Mouse (Mus musculus) myocyte (in vitro differentiated cells): ENCODE measurements at regions not wholly inside any gene's neighbourhood (a gene's known extent, or its start where the extent isn't known, plus 50 kb on each side); places are given as distances from the start of the nearest gene placed in this dataset.

Experiments used
- H3K27me3 ChIP-seq: one replicate; pipeline ENCODE4 v1.6.1; 2011; ENCODE audit not compliant: control insufficient read depth, insufficient read depth, insufficient read length
- H3K36me3 ChIP-seq: one replicate; pipeline ENCODE4 v1.6.1; 2011; ENCODE audit not compliant: control insufficient read depth, insufficient read depth
- H3K4me2 ChIP-seq: one replicate; pipeline ENCODE4 v1.6.1; 2011; ENCODE audit warnings: low read depth, control low read depth
- H3K4me3 ChIP-seq: one replicate; pipeline ENCODE4 v1.5.1; 2011; ENCODE audit warnings: mild to moderate bottlenecking, control low read depth, moderate library complexity
- H3K79me2 ChIP-seq: one replicate; pipeline ENCODE4 v1.6.1; 2011; ENCODE audit not compliant: control insufficient read depth, insufficient read depth
- H3ac ChIP-seq: one replicate; pipeline ENCODE4 v1.6.1; 2011; ENCODE audit not compliant: control insufficient read depth, insufficient read length
- CEBPB ChIP-seq: IDR thresholded peaks from 2 replicates; pipeline ENCODE4 v1.6.1; 2011; ENCODE audit warnings: mild to moderate bottlenecking, moderate library complexity; ENCODE audit not compliant: poor library complexity, insufficient read depth, severe bottlenecking
- E2F4 ChIP-seq: IDR thresholded peaks from one replicate; pipeline ENCODE4 v1.6.1; 2011; ENCODE audit warnings: mild to moderate bottlenecking, control low read depth, moderate library complexity; ENCODE audit not compliant: insufficient read depth
- MAX ChIP-seq: IDR thresholded peaks from one replicate; pipeline ENCODE4 v1.6.1; 2011; ENCODE audit warnings: low read depth, mild to moderate bottlenecking, control low read depth
- MYOD1 ChIP-seq, 3 experiments: IDR thresholded peaks; one replicate each; pipeline ENCODE4 v1.6.1; 2011; ENCODE audit warnings: control low read depth in 2 of 3, low read depth in 2 of 3, mild to moderate bottlenecking in 2 of 3, moderate library complexity in 1 of 3; ENCODE audit not compliant: insufficient read length in 2 of 3, control insufficient read depth in 1 of 3
- MYOG ChIP-seq, 3 experiments: IDR thresholded peaks; one replicate each; pipeline ENCODE4 v1.6.1; 2011; ENCODE audit warnings: control low read depth in 2 of 3, low read depth in 2 of 3, mild to moderate bottlenecking in 2 of 3; ENCODE audit not compliant: insufficient read length in 2 of 3, control insufficient read depth in 1 of 3, insufficient read depth in 1 of 3
- POLR2A ChIP-seq: IDR thresholded peaks from one replicate; pipeline ENCODE4 v1.6.1; 2011; ENCODE audit warnings: low read depth, mild to moderate bottlenecking, control low read depth, moderate library complexity; ENCODE audit not compliant: insufficient read length
- POLR2AphosphoS2 ChIP-seq: IDR thresholded peaks from one replicate; pipeline ENCODE4 v1.6.1; 2011; ENCODE audit warnings: low read depth, control low read depth; ENCODE audit not compliant: insufficient read length
- REST ChIP-seq: IDR thresholded peaks from one replicate; pipeline ENCODE4 v1.6.1; 2011; ENCODE audit warnings: mild to moderate bottlenecking, control low read depth, moderate library complexity; ENCODE audit not compliant: insufficient read depth, insufficient read length
- SRF ChIP-seq: IDR thresholded peaks from one replicate; pipeline ENCODE4 v1.6.1; 2011; ENCODE audit warnings: low read depth; ENCODE audit not compliant: control insufficient read depth, insufficient read length
- TCF12 ChIP-seq: IDR thresholded peaks from one replicate; pipeline ENCODE4 v1.6.1; 2011; ENCODE audit warnings: mild to moderate bottlenecking, control low read depth; ENCODE audit not compliant: poor library complexity, insufficient read depth, severe bottlenecking
- TCF3 ChIP-seq: IDR thresholded peaks from one replicate; pipeline ENCODE4 v1.6.1; 2011; ENCODE audit warnings: low read depth, control low read depth; ENCODE audit not compliant: insufficient read length
- USF1 ChIP-seq: IDR thresholded peaks from one replicate; pipeline ENCODE4 v1.6.1; 2011; ENCODE audit warnings: low read depth, mild to moderate bottlenecking, control low read depth, moderate library complexity

- Histone ChIP-seq H3K79me2 (no peaks in the 10 kb centered on the region), H3K27me3 (peaks cover 25% of the 10 kb centered on the region), H3K4me3 (no peak overlapping the region), H3K4me2 (no peak overlapping the region), H3K36me3 (no peaks in the 10 kb centered on the region), H3ac (no peak overlapping the region)
- no peak for TF ChIP-seq E2F4
- TF ChIP-seq MYOD1 (IDR thresholded peaks at IDR 0.05; ENCODE audit: control insufficient read depth in 1 of 3, insufficient read length in 2 of 3, low read depth in 2 of 3), result no peak
- TF ChIP-seq TCF12, result no peak
- TF ChIP-seq REST, result no peak
- TF ChIP-seq MYOG (IDR thresholded peaks at IDR 0.05; ENCODE audit: control insufficient read depth in 1 of 3, insufficient read depth in 1 of 3, insufficient read length in 2 of 3, low read depth in 2 of 3), result no peak
- no peak for TF ChIP-seq POLR2AphosphoS2
- TF ChIP-seq TCF3, result no peak
- TF ChIP-seq MAX, result no peak
- TF ChIP-seq CEBPB, result no peak
- no peak for TF ChIP-seq SRF
- TF ChIP-seq POLR2A, result no peak
- no peak for TF ChIP-seq USF1
Measured at GRCm38 (mm10) chr1:154999501-155000131, 99.8 kb downstream of the Ier5 start.

GRCm38 (mm10) chr1:154995778-154996390 is 103.6 kb downstream of the Ier5 start:
- TF ChIP-seq MYOG (IDR thresholded peaks at IDR 0.05; ENCODE audit: control insufficient read depth in 1 of 3, insufficient read depth in 1 of 3, insufficient read length in 2 of 3, low read depth in 2 of 3), result no peak
- no peak for TF ChIP-seq SRF
- TF ChIP-seq CEBPB, result no peak
- no peak for TF ChIP-seq POLR2AphosphoS2
- no peak for TF ChIP-seq E2F4
- TF ChIP-seq TCF3, result no peak
- no peak for TF ChIP-seq POLR2A
- TF ChIP-seq MYOD1 (IDR thresholded peaks at IDR 0.05; ENCODE audit: control insufficient read depth in 1 of 3, insufficient read length in 2 of 3, low read depth in 2 of 3), result no peak
- TF ChIP-seq USF1, result no peak
- TF ChIP-seq TCF12, result no peak
- TF ChIP-seq REST, result no peak
- TF ChIP-seq MAX, result no peak
- Histone ChIP-seq H3K27me3 (peaks cover 19% of the 10 kb centered on the region), H3K36me3 (no peaks in the 10 kb centered on the region), H3K79me2 (no peaks in the 10 kb centered on the region), H3K4me3 (no peak overlapping the region), H3ac (no peak overlapping the region), H3K4me2 (no peak overlapping the region)

GRCm38 (mm10) chr1:154993927-154994856 is 105.2 kb downstream of the Ier5 start:
- Histone ChIP-seq H3K4me3 (no peak overlapping the region), H3K79me2 (no peaks in the 10 kb centered on the region), H3ac (no peak overlapping the region), H3K27me3 (peaks cover 15% of the 10 kb centered on the region), H3K36me3 (no peaks in the 10 kb centered on the region), H3K4me2 (no peak overlapping the region)
- TF ChIP-seq MYOG (IDR thresholded peaks at IDR 0.05; ENCODE audit: control insufficient read depth in 1 of 3, insufficient read depth in 1 of 3, insufficient read length in 2 of 3, low read depth in 2 of 3) (no peak), SRF (no peak), CEBPB (no peak), USF1 (no peak), E2F4 (no peak), POLR2A (no peak), MAX (no peak), TCF12 (no peak), POLR2AphosphoS2 (no peak), TCF3 (no peak), MYOD1 (IDR thresholded peaks at IDR 0.05; ENCODE audit: control insufficient read depth in 1 of 3, insufficient read length in 2 of 3, low read depth in 2 of 3) (no peak), REST (no peak)

GRCm38 (mm10) chr1:154983325-154983724 is 99.0 kb upstream of the Cacna1e start:
- no peak for TF ChIP-seq POLR2A
- peak in 1 of 3 experiments; percentile 53 for TF ChIP-seq MYOD1 (IDR thresholded peaks at IDR 0.05; ENCODE audit: control insufficient read depth in 1 of 3, insufficient read length in 2 of 3, low read depth in 2 of 3)
- TF ChIP-seq MYOG (IDR thresholded peaks at IDR 0.05; ENCODE audit: control insufficient read depth in 1 of 3, insufficient read depth in 1 of 3, insufficient read length in 2 of 3, low read depth in 2 of 3), result peak in 1 of 3 experiments; percentile 62
- no peaks in the 10 kb centered on the region for H3K79me2 ChIP-seq
- H3K27me3 ChIP-seq, result peaks cover 41% of the 10 kb centered on the region
- no peak overlapping the region for H3K4me2 ChIP-seq
- H3K36me3 ChIP-seq, result no peaks in the 10 kb centered on the region
- no peak overlapping the region for H3K4me3 ChIP-seq
- no peak overlapping the region for H3ac ChIP-seq
